Mouse (Mus musculus) bone marrow, adult 2 months (tissue): ENCODE data around the gene Ttc39b.

Source experiments
- CTCF ChIP-seq: fragments of 200-500 bp; IDR thresholded peaks from 2 replicates; pipeline ENCODE4 v1.5.1; 2011; ENCODE audit warnings: low read length, control low read depth; ENCODE audit not compliant: control insufficient read depth, insufficient read depth
- POLR2A ChIP-seq: fragments of 200-500 bp; IDR thresholded peaks from 2 replicates; pipeline ENCODE4 v1.6.1; 2011; ENCODE audit warnings: low read depth, mild to moderate bottlenecking, control low read depth, low read length, borderline replicate concordance; ENCODE audit not compliant: control insufficient read depth

DNA sequence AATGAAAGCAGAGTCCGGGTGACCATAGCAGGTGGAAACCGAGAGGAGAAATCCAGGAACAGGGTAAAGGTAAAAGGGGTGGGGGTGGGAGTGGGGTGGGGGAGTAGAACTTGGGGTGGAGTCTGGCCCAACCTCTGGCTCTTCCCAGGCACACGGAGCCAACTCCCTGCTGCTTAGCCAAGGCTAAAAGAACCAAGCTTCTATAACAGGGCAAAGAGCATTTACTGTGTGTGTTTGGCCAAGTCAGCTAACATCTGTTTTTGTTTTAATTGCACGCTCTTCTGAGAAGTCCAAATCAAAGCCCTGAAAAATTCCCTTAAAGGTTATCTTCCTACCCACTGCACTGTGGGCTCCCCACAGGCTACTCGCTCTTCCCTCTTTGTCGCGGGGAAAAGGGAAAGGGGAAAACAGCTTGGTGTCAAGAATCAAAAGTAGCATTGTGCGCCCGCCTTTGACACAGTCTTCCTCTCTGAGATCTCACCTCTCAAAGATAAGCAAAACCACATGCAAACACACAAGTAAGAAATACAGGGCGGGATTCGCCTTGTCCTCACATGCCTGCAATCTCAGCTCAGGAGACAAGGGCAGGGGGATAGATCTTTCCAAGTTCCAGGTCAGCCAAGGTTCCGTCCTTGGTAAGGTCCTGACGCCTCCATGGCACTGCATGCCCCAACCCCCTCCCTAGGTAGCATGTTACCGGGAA, 18.4 kb upstream of the Ttc39b start:
- TF ChIP-seq CTCF: no peak
- no peak for TF ChIP-seq POLR2A
